Mouse (Mus musculus) embryonic facial prominence, embryonic 14.5 days (tissue): Measurements from ENCODE around the gene Msl1. TPM values are rescaled to one million over a fixed set of nuclear protein-coding genes. Genes with fewer than 3 reads are reported as not detected.
A peak's percentile ranks its signal among the peaks of the same experiment; 100 is the strongest.

Experiments
- ATAC-seq: fragments of 200-750 bp; cut with Nextera tagmentation; 2 replicates; pipeline ENCODE4 v1.8.0; 2017; ENCODE audit warnings: low read depth, moderate number of reproducible peaks, moderate TSS enrichment
- DNase-seq: peaks from one replicate; pipeline ENCODE4 v3.0.0-alpha.2; 2015; ENCODE audit warnings: low spot score
- H3K27ac ChIP-seq: fragments of 300-500 bp; sonication (generic); replicated peaks from 2 replicates; pipeline ENCODE4 v1.5.1; 2014; ENCODE audit warnings: low read depth, mild to moderate bottlenecking, low read length, moderate library complexity
- H3K27me3 ChIP-seq: fragments of 300-500 bp; sonication (generic); replicated peaks from 2 replicates; pipeline ENCODE4 v1.6.1; 2014; ENCODE audit warnings: low read length; ENCODE audit not compliant: control insufficient read depth, insufficient read depth
- H3K36me3 ChIP-seq: fragments of 300-500 bp; sonication (generic); 2 replicates; pipeline ENCODE4 v1.6.1; 2014; ENCODE audit warnings: low read length, mixed read lengths; ENCODE audit not compliant: control insufficient read depth, insufficient read depth
- H3K4me1 ChIP-seq: fragments of 300-500 bp; sonication (generic); 2 replicates; pipeline ENCODE4 v1.6.1; 2014; ENCODE audit warnings: antibody characterized with exemption, low read length; ENCODE audit not compliant: control insufficient read depth, insufficient read depth
- H3K4me2 ChIP-seq: fragments of 300-500 bp; sonication (generic); 2 replicates; pipeline ENCODE4 v1.6.1; 2014; ENCODE audit warnings: low read depth, mild to moderate bottlenecking, low read length, moderate library complexity, mixed read lengths
- H3K4me3 ChIP-seq: fragments of 300-500 bp; sonication (generic); 2 replicates; pipeline ENCODE4 v1.5.1; 2014; ENCODE audit warnings: low read depth, mild to moderate bottlenecking, low read length
- H3K9ac ChIP-seq: fragments of 300-500 bp; sonication (generic); 2 replicates; pipeline ENCODE4 v1.6.1; 2014; ENCODE audit warnings: low read depth, mild to moderate bottlenecking, low read length, moderate library complexity, mixed read lengths
- H3K9me3 ChIP-seq: fragments of 300-500 bp; sonication (generic); 2 replicates; pipeline ENCODE4 v1.6.1; 2016; ENCODE audit warnings: low read length; ENCODE audit not compliant: control insufficient read depth
- WGBS: fragments of 180-500 bp; shearing (Covaris S2); extraction: QIAGEN DNeasy Blood & Tissue Kit; methylation state at CpG from one replicate; pipeline ENCODE4 v1.1.7; 2014; 5-methylcytosine and 5-hydroxymethylcytosine counted together
- polyA plus RNA-seq: library from polyadenylated mRNA; unstranded; fragments of >200 nt; fragmentation: Nextera tagmentation; extraction: Ambion mirVana; gene quantifications from 2 replicates; pipeline ENCODE4 v1.2.1, GENCODE M21; 2014

Msl1 gene
- polyA plus RNA-seq, 1 experiment from 2014 or later = 18.1 TPM

DNA sequence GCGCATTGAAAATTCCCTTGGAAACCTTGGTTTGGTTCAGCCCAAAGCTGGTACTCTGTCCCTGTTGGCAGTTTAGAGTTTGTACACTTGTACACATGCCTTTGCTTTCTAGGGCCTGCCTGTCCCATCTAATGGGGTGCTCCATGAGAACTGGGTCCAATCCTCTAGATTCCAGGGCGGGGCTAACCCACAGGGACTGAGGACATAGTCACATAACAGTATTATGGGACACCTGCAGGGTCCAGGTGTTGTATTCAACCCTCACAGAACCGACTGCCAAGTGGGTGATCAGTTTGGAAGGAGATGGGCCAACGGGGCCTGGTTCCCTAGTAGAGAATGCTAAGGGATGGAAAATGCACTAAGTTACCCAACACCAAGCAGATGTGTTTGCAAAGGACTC lies 33.4 kb upstream of the Msl1 start:
- DNase-seq (no peak), ATAC-seq (no peak)
- Histone ChIP-seq H3K27me3 (no peaks in the 10 kb centered on the region), H3K4me1 (peaks cover 17% of the 10 kb centered on the region), H3K27ac (no peak overlapping the region), H3K4me2 (no peak overlapping the region), H3K4me3 (no peak overlapping the region), H3K36me3 (peaks cover 65% of the 10 kb centered on the region), H3K9me3 (no peaks in the 10 kb centered on the region), H3K9ac (no peak overlapping the region)
- WGBS = 92% methylated on average over 4 of the region's 4 CpGs

GRCm38 (mm10) chr11:98762756-98763501 lies 32.4 kb upstream of the Msl1 start:
- H3K9ac ChIP-seq = no peak overlapping the region
- 63% methylated on average over 17 of the region's 17 CpGs for WGBS
- no peaks in the 10 kb centered on the region for H3K27me3 ChIP-seq
- H3K9me3 ChIP-seq = no peaks in the 10 kb centered on the region
- H3K4me1 ChIP-seq = peaks cover 27% of the 10 kb centered on the region
- peak overlapping the region; percentile 55; the same call in 1 of the 2 replicates for H3K27ac ChIP-seq
- H3K4me3 ChIP-seq = no peak overlapping the region
- H3K36me3 ChIP-seq = peaks cover 57% of the 10 kb centered on the region
- ATAC-seq (peak; percentile 54), DNase-seq (peak; percentile 93)
- H3K4me2 ChIP-seq = no peak overlapping the region

- Histone ChIP-seq H3K9ac (no peak overlapping the region), H3K4me2 (no peak overlapping the region), H3K4me3 (no peak overlapping the region), H3K27ac (no peak overlapping the region), H3K27me3 (no peaks in the 10 kb centered on the region), H3K36me3 (peaks cover 55% of the 10 kb centered on the region), H3K4me1 (peaks cover 33% of the 10 kb centered on the region), H3K9me3 (no peaks in the 10 kb centered on the region)
- ATAC-seq (no peak), DNase-seq (no peak)
- 75% methylated on average over 8 of the region's 8 CpGs for WGBS
These were observed 31.8 kb upstream of the Msl1 start for GRCm38 (mm10) chr11:98763502-98763861.

GRCm38 (mm10) chr11:98764091-98764490 lies 31.2 kb upstream of the Msl1 start:
- H3K4me2 ChIP-seq = no peak overlapping the region
- peaks cover 57% of the 10 kb centered on the region for H3K36me3 ChIP-seq
- DNase-seq = no peak
- H3K4me3 ChIP-seq = no peak overlapping the region
- peaks cover 37% of the 10 kb centered on the region for H3K4me1 ChIP-seq
- ATAC-seq = no peak
- no peaks in the 10 kb centered on the region for H3K27me3 ChIP-seq
- 77% methylated on average over 18 of the region's 18 CpGs for WGBS
- no peak overlapping the region for H3K9ac ChIP-seq
- no peaks in the 10 kb centered on the region for H3K9me3 ChIP-seq
- no peak overlapping the region for H3K27ac ChIP-seq

DNA sequence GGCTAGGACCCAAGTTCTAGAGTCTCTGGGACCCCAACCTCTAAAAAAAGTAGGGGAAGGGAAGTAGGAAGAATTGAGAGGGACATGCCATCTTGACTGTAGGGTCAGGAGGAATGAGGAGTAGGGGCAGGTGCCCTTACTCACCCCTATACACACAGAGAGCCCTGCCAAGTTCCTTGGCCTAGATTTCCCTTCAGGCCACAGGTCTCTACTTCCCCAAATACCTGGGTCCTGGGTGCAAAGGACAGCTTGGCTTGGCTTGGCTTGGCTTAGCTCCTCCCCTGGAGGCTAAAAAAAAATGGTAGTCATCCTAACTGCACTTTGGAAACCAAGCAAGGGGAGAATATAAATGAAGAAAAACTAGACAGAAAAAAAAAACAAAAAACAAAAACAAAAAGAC lies 30.6 kb upstream of the Msl1 start:
- no peaks in the 10 kb centered on the region for H3K27me3 ChIP-seq
- no peak overlapping the region for H3K4me3 ChIP-seq
- no peaks in the 10 kb centered on the region for H3K9me3 ChIP-seq
- ATAC-seq (no peak), DNase-seq (no peak)
- H3K4me2 ChIP-seq = no peak overlapping the region
- H3K4me1 ChIP-seq = peaks cover 37% of the 10 kb centered on the region
- no peak overlapping the region for H3K9ac ChIP-seq
- H3K27ac ChIP-seq = no peak overlapping the region
- peaks cover 64% of the 10 kb centered on the region for H3K36me3 ChIP-seq

- WGBS = 35% methylated on average over 6 of the region's 9 CpGs
- H3K27ac ChIP-seq = no peak overlapping the region
- H3K9ac ChIP-seq = no peak overlapping the region
- peaks cover 68% of the 10 kb centered on the region for H3K36me3 ChIP-seq
- ATAC-seq (no peak), DNase-seq (no peak)
- H3K4me3 ChIP-seq = no peak overlapping the region
- no peak overlapping the region for H3K4me2 ChIP-seq
- H3K27me3 ChIP-seq = no peaks in the 10 kb centered on the region
- H3K4me1 ChIP-seq = peaks cover 37% of the 10 kb centered on the region
- H3K9me3 ChIP-seq = no peaks in the 10 kb centered on the region
These were observed 29.7 kb upstream of the Msl1 start for GRCm38 (mm10) chr11:98765421-98766309.

DNA sequence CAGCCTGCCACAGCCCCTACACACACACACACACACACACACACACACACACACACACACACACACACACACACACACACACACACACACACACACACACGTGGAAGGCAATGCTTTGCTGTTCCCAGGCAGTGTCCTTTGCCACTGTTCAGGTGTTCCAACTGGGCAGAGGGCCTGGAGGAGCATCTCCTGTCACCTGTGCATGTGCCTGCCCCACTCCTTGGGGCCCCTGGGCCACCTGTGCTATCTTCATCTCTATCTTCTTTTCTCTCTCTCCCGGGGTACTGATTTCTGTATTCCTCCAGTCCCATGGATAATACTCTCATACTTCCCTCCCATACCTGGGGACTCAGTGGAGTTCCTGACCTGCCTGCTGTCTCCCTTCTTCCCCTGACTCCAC lies 29.0 kb upstream of the Msl1 start:
- Histone ChIP-seq H3K4me3 (no peak overlapping the region), H3K9ac (no peak overlapping the region), H3K36me3 (peaks cover 63% of the 10 kb centered on the region), H3K4me1 (peaks cover 37% of the 10 kb centered on the region), H3K9me3 (no peaks in the 10 kb centered on the region), H3K4me2 (no peak overlapping the region), H3K27ac (no peak overlapping the region), H3K27me3 (no peaks in the 10 kb centered on the region)
- ATAC-seq = no peak
- DNase-seq = no peak
- WGBS = 47% methylated on average over 1 of the region's 2 CpGs

DNA sequence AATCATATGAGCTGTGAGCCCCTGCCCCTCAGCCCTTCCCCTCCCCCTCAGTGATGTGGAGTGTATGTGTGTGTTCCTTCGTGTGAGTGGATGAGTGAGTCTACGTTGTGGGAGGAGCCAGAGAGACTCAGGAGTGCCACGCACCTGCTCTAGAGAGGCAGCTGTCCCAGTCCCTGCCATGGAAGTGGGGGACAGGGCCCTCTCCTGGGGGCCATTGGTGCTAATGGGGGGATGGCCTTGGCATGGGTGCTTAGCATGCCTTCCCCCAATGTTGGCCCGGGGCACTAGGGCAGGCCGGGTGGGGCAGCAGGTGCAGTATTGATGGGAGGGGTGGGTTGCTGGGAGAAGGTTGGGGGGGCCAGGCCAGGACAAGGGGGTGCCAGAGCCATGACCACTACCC lies 28.5 kb upstream of the Msl1 start:
- no peak; the same call in 1 of the 2 replicates for ATAC-seq
- Histone ChIP-seq H3K27ac (no peak overlapping the region), H3K27me3 (no peaks in the 10 kb centered on the region), H3K9ac (no peak overlapping the region), H3K36me3 (peaks cover 58% of the 10 kb centered on the region), H3K4me2 (no peak overlapping the region), H3K9me3 (no peaks in the 10 kb centered on the region), H3K4me1 (peaks cover 37% of the 10 kb centered on the region), H3K4me3 (no peak overlapping the region)
- WGBS = 47% methylated on average over 3 of the region's 5 CpGs
- DNase-seq = no peak
